Mouse (Mus musculus) kidney, embryonic 16.5 days (tissue): ENCODE results near the gene Aplp2. TPM values are rescaled to one million over a fixed set of nuclear protein-coding genes. Genes with fewer than 3 reads are reported as not detected.

Source experiments
- ATAC-seq: fragments of 200-750 bp; cut with Nextera tagmentation; 2 replicates; pipeline ENCODE4 v1.8.0; 2017; ENCODE audit warnings: moderate TSS enrichment; ENCODE audit not compliant: low FRiP score, low TSS enrichment
- H3K27ac ChIP-seq: fragments of 300-500 bp; sonication (generic); 2 replicates; pipeline ENCODE4 v1.5.1; 2014; ENCODE audit warnings: low read length
- H3K27me3 ChIP-seq: fragments of 300-500 bp; sonication (generic); 2 replicates; pipeline ENCODE4 v1.6.1; 2014; ENCODE audit warnings: low read length, control low read depth, mixed read lengths; ENCODE audit not compliant: insufficient read depth
- H3K36me3 ChIP-seq: fragments of 300-500 bp; sonication (generic); 2 replicates; pipeline ENCODE4 v1.6.1; 2014; ENCODE audit warnings: low read length, control low read depth, mixed read lengths; ENCODE audit not compliant: insufficient read depth
- H3K4me1 ChIP-seq: fragments of 300-500 bp; sonication (generic); 2 replicates; pipeline ENCODE4 v1.6.1; 2014; ENCODE audit warnings: low read length, control low read depth, mixed read lengths; ENCODE audit not compliant: insufficient read depth
- H3K4me2 ChIP-seq: fragments of 300-500 bp; sonication (generic); replicated peaks from 2 replicates; pipeline ENCODE4 v1.6.1; 2014; ENCODE audit warnings: low read depth, low read length
- H3K4me3 ChIP-seq: fragments of 300-500 bp; sonication (generic); 2 replicates; pipeline ENCODE4 v1.5.1; 2014; ENCODE audit warnings: mild to moderate bottlenecking, low read length
- H3K9ac ChIP-seq: fragments of 300-500 bp; sonication (generic); replicated peaks from 2 replicates; pipeline ENCODE4 v1.6.1; 2014; ENCODE audit warnings: low read length
- H3K9me3 ChIP-seq: fragments of 300-500 bp; sonication (generic); 2 replicates; pipeline ENCODE4 v1.6.1; 2016; ENCODE audit warnings: low read length, control low read depth
- WGBS: fragments of 180-500 bp; shearing (Covaris S2); extraction: QIAGEN DNeasy Blood & Tissue Kit; methylation state at CpG from one replicate; pipeline ENCODE4 v1.1.7; 2014; 5-methylcytosine and 5-hydroxymethylcytosine counted together
- polyA plus RNA-seq: library from polyadenylated mRNA; unstranded; fragments of >200 nt; fragmentation: Nextera tagmentation; extraction: Ambion mirVana; gene quantifications from 2 replicates; pipeline ENCODE4 v1.2.1, GENCODE M21; 2015

The Aplp2 gene
- polyA plus RNA-seq, 1 experiment from 2014 or later, result 416 TPM

- H3K9ac ChIP-seq, result no peak overlapping the region
- H3K9me3 ChIP-seq, result no peaks in the 10 kb centered on the region
- H3K4me2 ChIP-seq, result no peak overlapping the region
- H3K4me1 ChIP-seq, result 0 out of 2 replicates have a peak, but pooled peaks cover 5% of the 10 kb centered on the region
- no peak overlapping the region for H3K4me3 ChIP-seq
- no peaks in the 10 kb centered on the region for H3K27me3 ChIP-seq
- H3K36me3 ChIP-seq, result no peaks in the 10 kb centered on the region
- H3K27ac ChIP-seq, result no peak overlapping the region
- no peak for ATAC-seq
- 55% methylated on average over 4 of the region's 4 CpGs for WGBS
These were observed 23.4 kb upstream of the Aplp2 start for GRCm38 (mm10) chr9:31235030-31235429.

GRCm38 (mm10) chr9:31226541-31226940 lies 14.9 kb upstream of the Aplp2 start:
- ATAC-seq, result no peak

GRCm38 (mm10) chr9:31225808-31226207 lies 14.2 kb upstream of the Aplp2 start:
- no peak overlapping the region for H3K27ac ChIP-seq
- H3K4me1 ChIP-seq, result 0 out of 2 replicates have a peak, but pooled peaks cover 5% of the 10 kb centered on the region
- no peaks in the 10 kb centered on the region for H3K36me3 ChIP-seq
- WGBS, result 84% methylated on average over 11 of the region's 11 CpGs
- no peak overlapping the region for H3K9ac ChIP-seq
- no peak overlapping the region for H3K4me2 ChIP-seq
- no peaks in the 10 kb centered on the region for H3K9me3 ChIP-seq
- no peaks in the 10 kb centered on the region for H3K27me3 ChIP-seq
- H3K4me3 ChIP-seq, result no peak overlapping the region
- no peak for ATAC-seq

More at GRCm38 (mm10) chr9:31226541-31226940, 14.9 kb upstream of the Aplp2 start:
- Histone ChIP-seq H3K4me3 (no peak overlapping the region), H3K27ac (no peak overlapping the region), H3K4me1 (no peaks in the 10 kb centered on the region), H3K9me3 (no peaks in the 10 kb centered on the region), H3K36me3 (no peaks in the 10 kb centered on the region), H3K9ac (no peak overlapping the region), H3K4me2 (no peak overlapping the region), H3K27me3 (no peaks in the 10 kb centered on the region)
- 57% methylated on average over 8 of the region's 8 CpGs for WGBS

GRCm38 (mm10) chr9:31223475-31223874 lies 11.9 kb upstream of the Aplp2 start:
- no peaks in the 10 kb centered on the region for H3K9me3 ChIP-seq
- no peak overlapping the region for H3K27ac ChIP-seq
- H3K4me3 ChIP-seq, result no peak overlapping the region
- no peak overlapping the region for H3K9ac ChIP-seq
- no peak overlapping the region for H3K4me2 ChIP-seq
- 64% methylated on average over 4 of the region's 4 CpGs for WGBS
- H3K27me3 ChIP-seq, result no peaks in the 10 kb centered on the region
- 0 out of 2 replicates have a peak, but pooled peaks cover 5% of the 10 kb centered on the region for H3K4me1 ChIP-seq
- no peak for ATAC-seq
- H3K36me3 ChIP-seq, result no peaks in the 10 kb centered on the region

- H3K27ac ChIP-seq, result peak overlapping the region; percentile 43
- H3K27me3 ChIP-seq, result no peaks in the 10 kb centered on the region
- H3K9ac ChIP-seq, result 0 out of 2 replicates have a peak overlapping the region, but pooled peaks have one; percentile 12
- no peaks in the 10 kb centered on the region for H3K36me3 ChIP-seq
- H3K4me3 ChIP-seq, result no peak overlapping the region
- H3K9me3 ChIP-seq, result no peaks in the 10 kb centered on the region
- H3K4me1 ChIP-seq, result 0 out of 2 replicates have a peak, but pooled peaks cover 5% of the 10 kb centered on the region
- peak overlapping the region; percentile 19; the same call in 1 of the 2 replicates for H3K4me2 ChIP-seq
- WGBS, result 27% methylated on average over 10 of the region's 10 CpGs
- peak; percentile 51 for ATAC-seq
These were observed 9.6 kb upstream of the Aplp2 start for GRCm38 (mm10) chr9:31221170-31221569.

GRCm38 (mm10) chr9:31217631-31218380 lies 6.2 kb upstream of the Aplp2 start:
- H3K27me3 ChIP-seq, result no peaks in the 10 kb centered on the region
- H3K4me2 ChIP-seq, result no peak overlapping the region
- 0 out of 2 replicates have a peak overlapping the region, but pooled peaks have one; percentile 13 for H3K27ac ChIP-seq
- H3K36me3 ChIP-seq, result no peaks in the 10 kb centered on the region
- no peak overlapping the region for H3K9ac ChIP-seq
- WGBS, result 53% methylated on average over 7 of the region's 7 CpGs
- no peak overlapping the region for H3K4me3 ChIP-seq
- no peak for ATAC-seq
- no peaks in the 10 kb centered on the region for H3K9me3 ChIP-seq
- H3K4me1 ChIP-seq, result peaks cover 7% of the 10 kb centered on the region

GRCm38 (mm10) chr9:31212500-31213008 lies 939 bp upstream of the Aplp2 start:
- Histone ChIP-seq H3K27me3 (no peaks in the 10 kb centered on the region), H3K27ac (peak overlapping the region; percentile 91), H3K4me1 (peaks cover 19% of the 10 kb centered on the region), H3K4me2 (peak overlapping the region; percentile 76), H3K36me3 (no peaks in the 10 kb centered on the region), H3K9ac (peak overlapping the region; percentile 75), H3K4me3 (peak overlapping the region; percentile 89), H3K9me3 (no peaks in the 10 kb centered on the region)
- ATAC-seq, result no peak
- WGBS, result 20% methylated on average over 11 of the region's 12 CpGs

GRCm38 (mm10) chr9:31210749-31211689 lies 596 bp downstream of the Aplp2 start:
- WGBS, result under 1% methylated on average over 93 of the region's 93 CpGs
- Histone ChIP-seq H3K9ac (peak overlapping the region; percentile 91), H3K4me3 (peak overlapping the region; percentile 89), H3K27me3 (no peaks in the 10 kb centered on the region), H3K9me3 (no peaks in the 10 kb centered on the region), H3K36me3 (no peaks in the 10 kb centered on the region), H3K4me1 (peaks cover 26% of the 10 kb centered on the region), H3K27ac (peak overlapping the region; percentile 89), H3K4me2 (peak overlapping the region; percentile 76)
- peak; percentile 52 for ATAC-seq

- Histone ChIP-seq H3K27ac (no peak overlapping the region), H3K9me3 (no peaks in the 10 kb centered on the region), H3K4me3 (peak overlapping the region; percentile 89), H3K4me2 (peak overlapping the region; percentile 76), H3K9ac (peak overlapping the region; percentile 91; the same call in 1 of the 2 replicates), H3K36me3 (no peaks in the 10 kb centered on the region), H3K4me1 (peaks cover 34% of the 10 kb centered on the region), H3K27me3 (no peaks in the 10 kb centered on the region)
- no peak for ATAC-seq
- WGBS, result 14% methylated on average over 7 of the region's 7 CpGs
These were observed 1.5 kb downstream of the Aplp2 start for GRCm38 (mm10) chr9:31210163-31210562.
